Comparison of ENCODE assay signal across 8 mouse cellular contexts in genomic region chr11:95610391-95610902, GRCm38 (mm10). TPM values are rescaled to one million over a fixed set of nuclear protein-coding genes. Genes with fewer than 3 reads are reported as not detected.
DNase-seq lines count a peak whose midpoint lies in the region; ATAC-seq and TF ChIP-seq lines count a peak whose summit lies in the region.

No protein-coding gene starts in this region.

- H3K9ac ChIP-seq in heart, adult 2 months (ENCODE audit: low read depth, low read length) = peak overlapping the region; percentile 29; the same call in 1 of the 2 replicates
- peak overlapping the region; percentile 37 for H3K9ac ChIP-seq in forebrain, embryonic 16.5 days (replicated peaks; ENCODE audit: low read depth, low read length)

- TF ChIP-seq POLR2A in heart, adult 2 months (IDR thresholded peaks at IDR 0.05; ENCODE audit: insufficient read depth, low read depth, low read length) = no peak

- peaks cover 4% of the 10 kb centered on the region for H3K4me1 ChIP-seq in heart, adult 2 months (ENCODE audit: control insufficient read depth, insufficient read depth, low read length)
- peaks cover 51% of the 10 kb centered on the region for H3K4me1 ChIP-seq in E14TG2a.4 (replicated peaks; ENCODE audit: low read depth, low read length)
- peaks cover 18% of the 10 kb centered on the region for H3K4me1 ChIP-seq in forebrain, embryonic 16.5 days (replicated peaks; ENCODE audit: control insufficient read depth, insufficient read depth, low read length)
- H3K4me1 ChIP-seq in midbrain, embryonic 10.5 days = peaks cover 33% of the 10 kb centered on the region

- no peak for DNase-seq in heart, adult 2 months
- DNase-seq in heart, adult 18-20 months = no peak
- DNase-seq in midbrain, embryonic 10.5 days (ENCODE audit: low spot score) = no peak
- DNase-seq in T-cell, adult 2 months (ENCODE audit: low spot score) = no peak
- no peak for DNase-seq in cerebellum, postnatal 36 days
- no peak for DNase-seq in gastrocnemius, postnatal 10 days

- H3K4me2 ChIP-seq in forebrain, embryonic 16.5 days (ENCODE audit: low read length) = peak overlapping the region; percentile 49

- no peak for TF ChIP-seq CTCF in heart, adult 2 months (IDR thresholded peaks at IDR 0.05)
- TF ChIP-seq CTCF in E14TG2a.4 (conservative IDR thresholded peaks at IDR 0.05; ENCODE audit: low read length) = no peak

- WGBS in heart, adult 2 months = 13% methylated on average over 15 of the region's 15 CpGs
- 19% methylated on average over 15 of the region's 15 CpGs for WGBS in forebrain, embryonic 16.5 days
- 25% methylated on average over 15 of the region's 15 CpGs for WGBS in midbrain, embryonic 10.5 days

- H3K79me2 ChIP-seq in heart, adult 2 months (replicated peaks; ENCODE audit: control insufficient read depth, insufficient read depth, low read length) = no peaks in the 10 kb centered on the region

- H3K4me3 ChIP-seq in heart, adult 2 months = peak overlapping the region; percentile 8; the same call in 1 of the 2 replicates
- H3K4me3 ChIP-seq in E14TG2a.4 (replicated peaks; ENCODE audit: low read length) = peak overlapping the region; percentile 41
- peak overlapping the region; percentile 28 for H3K4me3 ChIP-seq in forebrain, embryonic 16.5 days (replicated peaks; ENCODE audit: low read length)
- peak overlapping the region; percentile 36 for H3K4me3 ChIP-seq in midbrain, embryonic 10.5 days

- no peak for ATAC-seq in forebrain, embryonic 16.5 days

- H3K27ac ChIP-seq in heart, adult 2 months = no peak overlapping the region
- H3K27ac ChIP-seq in forebrain, embryonic 16.5 days (ENCODE audit: low read length) = no peak overlapping the region
- 0 out of 2 replicates have a peak overlapping the region, but pooled peaks have one; percentile 9 for H3K27ac ChIP-seq in midbrain, embryonic 10.5 days (replicated peaks)

- no peaks in the 10 kb centered on the region for H3K36me3 ChIP-seq in heart, adult 2 months (ENCODE audit: control insufficient read depth, insufficient read depth, low read length)
- H3K36me3 ChIP-seq in E14TG2a.4 (ENCODE audit: insufficient read depth, low read length) = no peaks in the 10 kb centered on the region
- H3K36me3 ChIP-seq in forebrain, embryonic 16.5 days (ENCODE audit: control insufficient read depth, insufficient read depth) = no peaks in the 10 kb centered on the region
- no peaks in the 10 kb centered on the region for H3K36me3 ChIP-seq in midbrain, embryonic 10.5 days

- no peaks in the 10 kb centered on the region; the same call in 1 of the 2 replicates for H3K27me3 ChIP-seq in heart, adult 2 months (ENCODE audit: control insufficient read depth, insufficient read depth, low read length)
- peaks cover 33% of the 10 kb centered on the region for H3K27me3 ChIP-seq in E14TG2a.4 (ENCODE audit: insufficient read depth, low read length)
- H3K27me3 ChIP-seq in forebrain, embryonic 16.5 days (replicated peaks; ENCODE audit: control insufficient read depth, insufficient read depth, low read length) = no peaks in the 10 kb centered on the region; the same call in 1 of the 2 replicates
- H3K27me3 ChIP-seq in midbrain, embryonic 10.5 days (ENCODE audit: low read depth, poor library complexity, severe bottlenecking) = peaks cover 45% of the 10 kb centered on the region

- TF ChIP-seq EP300 in heart, adult 2 months (IDR thresholded peaks at IDR 0.05; ENCODE audit: insufficient read depth, low read depth, low read length) = no peak

- peaks cover 13% of the 10 kb centered on the region for H3K9me3 ChIP-seq in E14TG2a.4 (ENCODE audit: low read length)
- H3K9me3 ChIP-seq in forebrain, embryonic 16.5 days (ENCODE audit: control insufficient read depth, low read length) = no peaks in the 10 kb centered on the region
- H3K9me3 ChIP-seq in midbrain, embryonic 10.5 days (replicated peaks) = no peaks in the 10 kb centered on the region

- intact Hi-C loops in heart, adult 2 months (cut with DNase I) = no loop called here

RNA-seq across cellular contexts. Expression of gene Ngfr, which starts 22.9 kb away (rescaled TPM):
- 1 to 10 TPM in 1 of 2 experiments, under 1 TPM in 1; 0.26 to 1.0 TPM for total RNA-seq in heart, adult 2 months (2021)
- polyA plus RNA-seq in heart, adult 2 months (2012; rRNA removed) = 2.2 and 2.7 TPM in 2 replicates
- under 1 TPM; 0.37 to 0.64 TPM for total RNA-seq in heart, adult 18-20 months (2021)
- polyA plus RNA-seq in forebrain, embryonic 16.5 days (2015; fragmentation: Nextera tagmentation; extraction: Ambion mirVana) = 8.2 and 8.7 TPM in 2 replicates
- 17.9 and 22.5 TPM in 2 replicates for polyA plus RNA-seq in midbrain, embryonic 10.5 days (2016; fragmentation: Nextera tagmentation; extraction: Ambion mirVana)
- 1 to 10 TPM; 8.1 to 8.5 TPM for total RNA-seq in gastrocnemius, postnatal 10 days (2021)

RNA-seq across cellular contexts. Expression of gene Phb, which starts 56.3 kb away (rescaled TPM):
- 100 to 1,000 TPM; 358 to 383 TPM for total RNA-seq in heart, adult 2 months (2021)
- polyA plus RNA-seq in heart, adult 2 months (2012; rRNA removed) = 281 and 456 TPM in 2 replicates
- 100 to 1,000 TPM; 428 to 436 TPM for total RNA-seq in heart, adult 18-20 months (2021)
- polyA plus RNA-seq in forebrain, embryonic 16.5 days (2015; fragmentation: Nextera tagmentation; extraction: Ambion mirVana) = 182 and 185 TPM in 2 replicates
- polyA plus RNA-seq in midbrain, embryonic 10.5 days (2016; fragmentation: Nextera tagmentation; extraction: Ambion mirVana) = 227 and 251 TPM in 2 replicates
- total RNA-seq in gastrocnemius, postnatal 10 days (2021) = 100 to 1,000 TPM; 139 to 155 TPM

Comparison
In these comparisons a context has a peak if more than half of its experiments do, and no peak if none do; other contexts are left out.
1. RNA of gene Ngfr, which starts 22.9 kb away (total RNA-seq): 8.1 to 8.5 TPM in gastrocnemius, postnatal 10 days; 0.26 to 1.0 TPM in heart, adult 2 months and 0.37 to 0.64 TPM in heart, adult 18-20 months; every median in the first group is over 4 times any median in the second.
2. Peak in every context shown above with its lines, with median percentiles within 50 percentile points of each other: H3K4me3 ChIP-seq.